In genomic region chr3:148112204-148112603, GRCm38 (mm10) we compare ENCODE assay signal across 24 mouse cellular contexts.
"Had no signal": no experiment of that assay in that cellular context is flagged by ENCODE, and none has a peak within 500 bp of the region (broad histone marks: within the 10 kb centered on the region; RNA-seq: fewer than 3 reads in every experiment).

No protein-coding gene starts in this region.

- DNase-seq: liver, postnatal 0 days; lung, adult 2 months; lung, postnatal 14 days; lung, postnatal 36 days; midbrain, embryonic 14.5 days; retina, postnatal 1 day; right cerebral cortex, adult 18-20 months; right cerebral cortex, postnatal 25 days; right cerebral cortex, postnatal 4 days; spleen, adult 18-20 months; thymus, adult 18-20 months; thymus, postnatal 14 days; thymus, postnatal 36 days had no signal

- H3K9me3 ChIP-seq: liver, embryonic 15.5 days; lung, embryonic 15.5 days; neural tube, embryonic 13.5 days; neural tube, embryonic 15.5 days had no signal

- H3K4me1 ChIP-seq: liver, embryonic 15.5 days; lung, embryonic 15.5 days; megakaryocyte, embryonic 14.5 days; midbrain, embryonic 10.5 days; midbrain, embryonic 12.5 days; neural tube, embryonic 13.5 days; neural tube, embryonic 15.5 days had no signal

- H3K4me3 ChIP-seq: liver, embryonic 15.5 days; lung, embryonic 15.5 days; megakaryocyte, embryonic 14.5 days; midbrain, embryonic 10.5 days; midbrain, embryonic 12.5 days; myocyte; neural tube, embryonic 13.5 days; neural tube, embryonic 15.5 days had no signal

- H3K27me3 ChIP-seq: liver, embryonic 15.5 days; lung, embryonic 15.5 days; megakaryocyte, embryonic 14.5 days; midbrain, embryonic 12.5 days; neural tube, embryonic 13.5 days; neural tube, embryonic 15.5 days had no signal

- H3K27ac ChIP-seq: liver, embryonic 15.5 days; lung, embryonic 15.5 days; macrophage; midbrain, embryonic 10.5 days; midbrain, embryonic 12.5 days; neural tube, embryonic 13.5 days; neural tube, embryonic 15.5 days had no signal

- H3K4me2 ChIP-seq: liver, embryonic 15.5 days; lung, embryonic 15.5 days; midbrain, embryonic 12.5 days; neural tube, embryonic 13.5 days; neural tube, embryonic 15.5 days had no signal

- H3K9ac ChIP-seq: liver, embryonic 15.5 days; liver, postnatal 0 days; lung, embryonic 15.5 days; midbrain, embryonic 12.5 days; neural tube, embryonic 13.5 days; neural tube, embryonic 15.5 days had no signal

- H3K36me3 ChIP-seq: liver, embryonic 15.5 days; lung, embryonic 15.5 days; midbrain, embryonic 10.5 days; midbrain, embryonic 12.5 days; neural tube, embryonic 13.5 days; neural tube, embryonic 15.5 days had no signal

- ATAC-seq: liver, postnatal 0 days; lung, postnatal 0 days; midbrain, embryonic 16.5 days had no signal
